Mouse (Mus musculus) spleen, postnatal 0 days (tissue): Measurements from ENCODE around the gene Arhgef5. TPM values are rescaled to one million over a fixed set of nuclear protein-coding genes. Genes with fewer than 3 reads are reported as not detected.

Source experiments
- polyA plus RNA-seq: library from polyadenylated mRNA; unstranded; fragments of >200 nt; fragmentation: Nextera tagmentation; extraction: Ambion mirVana; gene quantifications from 2 replicates; pipeline ENCODE4 v1.2.1, GENCODE M21; 2015

The Arhgef5 gene
- 2.1 and 3.6 TPM in 2 replicates for polyA plus RNA-seq

DNA sequence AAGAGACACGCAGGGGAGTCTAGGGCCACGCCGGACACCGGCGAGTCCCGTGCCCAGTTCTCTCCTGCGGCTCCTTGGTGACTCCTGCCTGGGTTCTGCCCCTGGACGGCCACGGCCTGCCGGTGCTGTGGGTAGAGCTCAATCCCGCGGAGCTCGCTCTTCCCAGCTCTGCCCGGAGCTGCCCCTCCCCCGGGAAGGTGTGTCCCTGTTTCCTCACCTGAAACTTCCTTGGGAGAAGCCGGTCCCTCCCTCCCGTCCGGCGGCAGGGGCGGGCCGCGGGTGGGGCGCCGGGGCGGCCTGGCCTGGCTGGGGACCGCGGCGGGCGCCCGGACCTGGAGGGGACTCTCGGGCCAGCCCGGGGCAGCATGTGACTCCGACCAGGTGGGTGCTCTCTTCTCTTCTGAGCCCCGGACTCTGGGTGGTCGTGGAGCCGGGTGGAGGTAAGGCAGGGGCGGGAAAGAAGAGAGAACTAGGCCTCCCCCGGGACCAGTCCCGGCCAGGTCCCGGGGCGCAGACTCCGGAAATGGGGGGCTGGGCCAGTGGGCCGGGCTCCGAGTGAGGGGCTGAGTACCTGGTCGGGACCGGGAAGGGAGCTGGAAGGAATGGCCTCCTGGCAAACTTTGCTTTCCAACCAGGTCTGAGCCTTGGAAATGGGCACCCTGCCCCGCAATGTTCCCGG is at the start of gene Arhgef5:
TSS of gene Arhgef5 (plus strand) at position 220 of the 679 bp plus-strand sequence.

DNA sequence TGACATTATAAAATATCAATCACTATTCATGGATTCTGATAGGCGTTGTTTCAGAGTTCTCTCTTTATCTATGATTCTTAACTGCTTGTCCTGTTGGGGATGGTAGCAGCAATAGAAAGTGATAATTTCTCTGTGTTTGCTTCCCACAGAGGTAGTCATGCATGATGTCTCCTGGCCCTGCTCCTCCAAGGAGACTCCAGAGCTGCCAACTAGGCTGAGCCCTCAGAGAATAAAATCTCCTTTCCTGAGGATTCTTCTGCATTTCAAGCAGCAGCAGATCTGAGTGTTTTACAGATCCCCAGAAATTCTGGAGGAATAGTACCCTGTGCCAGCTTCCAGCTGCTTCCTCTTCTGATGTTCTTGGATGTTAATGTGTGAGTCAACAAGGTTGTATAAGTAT is 34.1 kb upstream of the Arhgef5 start, which contains the start of gene Olfr47:
TSS of gene Olfr47 (plus strand) at position 275 of the 400 bp plus-strand sequence.

DNA sequence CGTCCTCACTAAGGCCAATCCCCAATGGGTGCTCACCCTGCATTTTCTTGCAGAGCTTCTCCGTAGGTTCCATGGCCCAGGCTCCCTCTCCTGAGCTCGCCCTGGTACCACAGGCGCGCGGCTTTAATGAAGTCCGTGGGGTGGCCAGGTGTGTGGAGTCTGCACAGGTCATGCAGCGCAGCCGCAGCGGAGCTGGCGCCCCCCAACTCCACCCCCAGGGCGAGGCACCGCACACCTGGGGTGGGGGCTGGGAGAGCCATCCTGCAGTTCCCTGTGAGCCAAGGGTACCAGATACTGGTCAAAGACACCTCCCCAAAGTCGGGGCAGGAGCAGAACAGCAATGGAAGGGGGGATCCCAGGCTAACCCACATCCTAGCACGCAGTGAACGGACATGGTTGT is 44.1 kb downstream of the Arhgef5 start, which contains the start of gene Nobox:
TSS of gene Nobox (minus strand) at position 101 of the 400 bp plus-strand sequence.

Other genes starting within 250 kb of the Arhgef5 start
- not detected in 2 replicates for gene Olfr441, start 159.2 kb upstream of the Arhgef5 start, polyA plus RNA-seq
- gene Olfr237-ps1, start 119.0 kb upstream of the Arhgef5 start, polyA plus RNA-seq = not detected in 2 replicates
- not detected in 2 replicates for gene Olfr437, start 102.3 kb upstream of the Arhgef5 start, polyA plus RNA-seq
- not detected in 2 replicates for gene Olfr13, start 93.4 kb upstream of the Arhgef5 start, polyA plus RNA-seq
- gene Olfr435, start 68.4 kb upstream of the Arhgef5 start, polyA plus RNA-seq = not detected in 2 replicates
- not detected in 2 replicates for gene Olfr434, start 52.6 kb upstream of the Arhgef5 start, polyA plus RNA-seq
- not detected in 2 replicates for gene Olfr47, start 34.1 kb upstream of the Arhgef5 start, polyA plus RNA-seq
- gene Nobox, start 44.0 kb downstream of the Arhgef5 start, polyA plus RNA-seq = not detected in 2 replicates